Mouse (Mus musculus) olfactory bulb, adult 2 months (tissue): ENCODE results near the gene C1ql1. TPM values are rescaled to one million over a fixed set of nuclear protein-coding genes. Genes with fewer than 3 reads are reported as not detected.
A peak's percentile ranks its signal among the peaks of the same experiment; 100 is the strongest.

Experiments
- H3K27ac ChIP-seq: fragments of 200-500 bp; 2 replicates; pipeline ENCODE4 v1.5.1; 2012; ENCODE audit warnings: low read depth, low read length; ENCODE audit not compliant: insufficient read depth
- H3K4me1 ChIP-seq: fragments of 200-500 bp; 2 replicates; pipeline ENCODE4 v1.6.1; 2012; ENCODE audit warnings: low read length; ENCODE audit not compliant: control insufficient read depth, insufficient read depth
- H3K4me3 ChIP-seq: fragments of 200-500 bp; 2 replicates; pipeline ENCODE4 v1.5.1; 2012; ENCODE audit warnings: mild to moderate bottlenecking, low read depth, low read length, moderate library complexity; ENCODE audit not compliant: insufficient read depth
- CTCF ChIP-seq: fragments of 200-500 bp; IDR thresholded peaks from 2 replicates; pipeline ENCODE4 v1.5.1; 2012; ENCODE audit warnings: low read depth, mild to moderate bottlenecking, low read length, moderate library complexity; ENCODE audit not compliant: insufficient read depth
- POLR2A ChIP-seq: fragments of 200-500 bp; IDR thresholded peaks from 2 replicates; pipeline ENCODE4 v1.6.1; 2012; ENCODE audit warnings: mild to moderate bottlenecking, low read depth, low read length, moderate library complexity; ENCODE audit not compliant: insufficient read depth
- WGBS: fragments of 180-500 bp; shearing (Covaris S2); methylation state at CpG from one replicate; pipeline ENCODE4 v1.1.7; 2018; 5-methylcytosine and 5-hydroxymethylcytosine counted together
- polyA plus RNA-seq: library from polyadenylated mRNA; stranded (reverse); fragments of >200 nt; gene quantifications from 2 replicates; pipeline ENCODE4 v1.2.4, GENCODE M21; 2012; ENCODE audit warnings: low replicate concordance; ENCODE audit not compliant: missing spikeins, insufficient read depth, insufficient read length

Gene C1ql1
- polyA plus RNA-seq, 1 experiment = not detected

DNA sequence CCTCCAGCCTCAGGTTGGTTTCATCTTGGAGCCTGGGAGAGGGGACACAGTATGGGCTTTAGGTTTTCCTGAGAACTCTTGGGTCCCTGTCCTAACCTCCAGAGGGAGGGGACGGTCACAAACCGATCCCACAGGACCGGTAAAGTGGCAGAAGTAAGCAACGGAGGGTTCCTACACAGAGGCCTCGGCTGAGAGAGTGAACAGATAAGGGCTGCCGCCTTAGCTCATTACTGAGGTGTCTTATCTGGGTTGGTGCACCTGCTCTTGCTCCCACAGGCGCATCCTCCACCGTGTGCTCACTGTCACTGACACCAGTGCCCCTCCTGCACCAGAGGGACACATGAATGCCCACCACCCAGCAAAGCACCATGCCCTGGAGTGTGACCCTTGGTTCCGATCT, 50.7 kb downstream of the C1ql1 start:
- no peak for TF ChIP-seq POLR2A
- TF ChIP-seq CTCF = no peak
- Histone ChIP-seq H3K4me3 (peak overlapping the region; percentile 1; the same call in 1 of the 2 replicates), H3K4me1 (peaks cover 8% of the 10 kb centered on the region), H3K27ac (no peak overlapping the region)
- 90% methylated on average over 9 of the region's 9 CpGs for WGBS

DNA sequence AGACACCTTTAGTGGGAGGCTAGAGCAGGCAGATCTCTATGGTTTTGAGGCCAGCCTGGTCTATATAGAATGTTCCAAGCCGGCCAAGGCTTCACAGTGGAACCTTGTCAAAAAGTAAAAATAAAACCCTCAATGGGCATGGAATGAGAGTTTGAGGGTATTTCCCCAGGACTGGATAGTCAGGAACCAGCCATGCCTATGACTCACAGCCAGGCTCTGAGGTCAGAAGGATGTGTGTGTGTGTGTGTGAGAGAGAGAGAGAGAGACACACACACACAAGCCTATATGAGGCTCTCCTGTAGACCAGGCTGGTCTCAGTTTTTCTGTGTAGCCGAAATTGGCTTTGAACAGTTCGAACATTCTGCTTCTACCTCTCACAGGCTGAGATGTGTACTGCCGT, 51.8 kb downstream of the C1ql1 start:
- 95% methylated on average over 4 of the region's 4 CpGs for WGBS
- peaks cover 8% of the 10 kb centered on the region for H3K4me1 ChIP-seq
- no peak overlapping the region for H3K4me3 ChIP-seq
- no peak overlapping the region for H3K27ac ChIP-seq
- TF ChIP-seq POLR2A (no peak), CTCF (no peak)

DNA sequence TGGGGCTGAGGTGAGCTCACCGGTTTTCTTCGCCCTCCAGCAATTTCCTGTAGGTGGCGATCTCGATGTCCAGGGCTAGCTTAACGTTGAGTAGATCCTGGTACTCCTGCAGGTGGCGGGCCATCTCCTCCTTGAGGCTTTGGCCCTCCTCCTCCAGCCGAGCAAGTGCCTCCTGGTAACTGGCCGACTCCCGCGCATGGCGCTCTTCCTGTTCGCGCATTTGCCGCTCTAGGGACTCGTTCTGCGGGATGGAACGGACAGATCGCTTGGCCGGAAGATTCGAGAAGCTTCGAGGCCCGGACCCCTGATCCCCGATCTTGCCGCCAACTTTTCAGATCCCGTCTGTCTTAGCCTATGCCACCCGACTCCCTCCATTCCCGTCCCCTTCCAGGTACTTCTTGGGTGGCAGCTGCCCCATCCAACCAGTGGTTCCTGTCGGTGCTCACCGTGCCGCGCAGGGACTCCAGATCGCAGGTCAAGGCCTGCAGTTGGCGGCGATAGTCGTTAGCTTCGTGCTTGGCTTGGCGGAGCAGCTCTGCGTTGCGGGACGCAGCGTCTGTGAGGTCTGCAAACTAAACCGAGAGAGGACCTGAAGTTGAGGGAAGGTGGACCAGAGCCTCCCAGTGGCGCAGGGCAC, 53.4 kb downstream of the C1ql1 start:
- Histone ChIP-seq H3K4me1 (peaks cover 13% of the 10 kb centered on the region), H3K27ac (no peak overlapping the region), H3K4me3 (peak overlapping the region; percentile 21)
- TF ChIP-seq POLR2A (no peak), CTCF (no peak)
- WGBS = 23% methylated on average over 43 of the region's 43 CpGs

DNA sequence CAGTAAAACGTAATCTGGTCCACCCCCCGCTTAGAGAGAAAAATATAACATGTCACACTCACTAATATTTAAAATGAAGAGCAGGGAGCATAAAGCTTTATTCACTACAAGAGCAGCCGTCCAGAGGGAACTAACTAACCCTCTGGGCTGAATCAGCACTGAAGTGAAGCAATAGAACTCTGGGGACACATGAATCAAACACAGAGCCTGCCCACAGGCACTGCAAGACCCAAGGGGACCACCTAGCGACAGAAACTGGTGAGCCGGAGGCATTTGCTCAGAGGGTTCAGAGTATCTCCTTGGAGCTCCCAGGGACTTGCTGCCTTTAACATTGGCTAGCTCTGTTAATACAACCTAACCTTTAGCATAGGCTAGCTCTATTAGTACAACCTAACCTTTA, 56.4 kb downstream of the C1ql1 start:
- 77% methylated on average over 5 of the region's 5 CpGs for WGBS
- Histone ChIP-seq H3K4me3 (no peak overlapping the region), H3K4me1 (peaks cover 19% of the 10 kb centered on the region), H3K27ac (no peak overlapping the region)
- TF ChIP-seq CTCF (no peak), POLR2A (no peak)

Other genes starting within 250 kb of the C1ql1 start
- not detected in 2 replicates for gene Ccdc43, start 248.9 kb downstream of the C1ql1 start, polyA plus RNA-seq
- not detected in 2 replicates for gene Adam11, start 185.2 kb downstream of the C1ql1 start, polyA plus RNA-seq
- gene Gjc1, start 127.0 kb downstream of the C1ql1 start, polyA plus RNA-seq = not detected in 2 replicates
- not detected in 2 replicates for gene Higd1b, start 110.8 kb downstream of the C1ql1 start, polyA plus RNA-seq
- 433 TPM in 1 of 2 replicates, not detected in the other for gene Eftud2, start 65.7 kb downstream of the C1ql1 start, polyA plus RNA-seq
- gene Ccdc103, start 65.5 kb downstream of the C1ql1 start, polyA plus RNA-seq = not detected in 2 replicates
- not detected in 2 replicates for gene Fam187a, start 61.5 kb downstream of the C1ql1 start, polyA plus RNA-seq
- gene Gfap, start 45.8 kb downstream of the C1ql1 start, polyA plus RNA-seq = not detected in 2 replicates
- gene Kif18b, start 21.6 kb downstream of the C1ql1 start, polyA plus RNA-seq = not detected in 2 replicates
- 557 TPM in 1 of 2 replicates, not detected in the other for gene Nmt1, start 81.5 kb upstream of the C1ql1 start, polyA plus RNA-seq
- gene Dcakd, start 81.6 kb upstream of the C1ql1 start, polyA plus RNA-seq = not detected in 2 replicates
- gene Plcd3, start 155.0 kb upstream of the C1ql1 start, polyA plus RNA-seq = not detected in 2 replicates
- gene Acbd4, start 155.0 kb upstream of the C1ql1 start, polyA plus RNA-seq = not detected in 2 replicates
- gene Hexim1, start 169.5 kb upstream of the C1ql1 start, polyA plus RNA-seq = not detected in 2 replicates
- not detected in 2 replicates for gene Hexim2, start 185.7 kb upstream of the C1ql1 start, polyA plus RNA-seq
- gene Fmnl1, start 224.4 kb upstream of the C1ql1 start, polyA plus RNA-seq = 142 TPM in 1 of 2 replicates, not detected in the other